Mouse (Mus musculus) MEL (cell line): Measurements from ENCODE around the gene Ninl.

Experiments used
- CTCF ChIP-seq, 3 experiments: IDR thresholded peaks in 2 of 3; conservative IDR thresholded peaks in 1 of 3; 2 replicates each; pipeline ENCODE4 v1.5.1; 2011 to 2012; ENCODE audit warnings: low read length in 3 of 3, low read depth in 2 of 3, mild to moderate bottlenecking in 2 of 3, improper control_type of control experiment in 1 of 3, inconsistent platforms in 1 of 3, mixed read lengths in 1 of 3, moderate library complexity in 1 of 3; ENCODE audit not compliant: control insufficient read depth in 1 of 3, insufficient read depth in 1 of 3, poor library complexity in 1 of 3, severe bottlenecking in 1 of 3
- ELF1 ChIP-seq: IDR thresholded peaks from 2 replicates; pipeline ENCODE4 v1.6.1; 2014; ENCODE audit warnings: low read depth, mild to moderate bottlenecking, inconsistent platforms, low read length, improper control_type of control experiment, moderate library complexity
- EP300 ChIP-seq, 2 experiments: IDR thresholded peaks; 2 replicates each; pipeline ENCODE4 v1.6.1; 2011; ENCODE audit warnings: improper control_type of control experiment in 2 of 2, low read length in 2 of 2, low read depth in 1 of 2, mild to moderate bottlenecking in 1 of 2
- MAZ ChIP-seq: IDR thresholded peaks from 2 replicates; pipeline ENCODE4 v1.6.1; 2012; ENCODE audit warnings: low read depth, mild to moderate bottlenecking, inconsistent platforms, low read length, improper control_type of control experiment
- POLR2A ChIP-seq, 2 experiments: IDR thresholded peaks; 2 replicates each; pipeline ENCODE4 v1.6.1; 2011 to 2012; ENCODE audit warnings: low read length in 2 of 2, mild to moderate bottlenecking in 2 of 2, control low read depth in 1 of 2, improper control_type of control experiment in 1 of 2, low read depth in 1 of 2, moderate library complexity in 1 of 2; ENCODE audit not compliant: control insufficient read depth in 1 of 2, insufficient read depth in 1 of 2, poor library complexity in 1 of 2
- SIN3A ChIP-seq: IDR thresholded peaks from 2 replicates; pipeline ENCODE4 v1.6.1; 2012; ENCODE audit warnings: low read length, improper control_type of control experiment, inconsistent platforms
- USF1 ChIP-seq: IDR thresholded peaks from 2 replicates; pipeline ENCODE4 v1.6.1; 2014; ENCODE audit warnings: low read depth, mild to moderate bottlenecking, inconsistent platforms, low read length, improper control_type of control experiment, moderate library complexity
- ZC3H11A ChIP-seq: IDR thresholded peaks from 2 replicates; pipeline ENCODE4 v1.6.1; 2012; ENCODE audit warnings: low read depth, mild to moderate bottlenecking, inconsistent platforms, low read length, improper control_type of control experiment
- ZKSCAN1 ChIP-seq: IDR thresholded peaks from 2 replicates; pipeline ENCODE4 v1.6.1; 2012; ENCODE audit warnings: low read depth, mild to moderate bottlenecking, inconsistent platforms, low read length, improper control_type of control experiment, moderate library complexity

- TF ChIP-seq CTCF (IDR thresholded peaks at IDR 0.05 in 2 of 3, conservative IDR thresholded peaks at IDR 0.05 in 1 of 3; ENCODE audit: control insufficient read depth in 1 of 3, insufficient read depth in 1 of 3, low read depth in 2 of 3, low read length in 3 of 3, poor library complexity in 1 of 3, severe bottlenecking in 1 of 3), result no peak
- TF ChIP-seq ZC3H11A, result no peak
- no peak for TF ChIP-seq USF1
- TF ChIP-seq ZKSCAN1, result no peak
- no peak for TF ChIP-seq EP300 (IDR thresholded peaks at IDR 0.05; ENCODE audit: low read depth in 1 of 2, low read length in 2 of 2)
- no peak for TF ChIP-seq POLR2A (IDR thresholded peaks at IDR 0.05; ENCODE audit: control insufficient read depth in 1 of 2, insufficient read depth in 1 of 2, low read depth in 1 of 2, low read length in 2 of 2, poor library complexity in 1 of 2)
- no peak for TF ChIP-seq MAZ
- no peak for TF ChIP-seq ELF1
- no peak for TF ChIP-seq SIN3A
Observed at GRCm38 (mm10) chr2:150955859-150956258, 83.3 kb downstream of the Ninl start.
